ENCODE assay signal across 14 mouse cellular contexts in the genomic region with DNA sequence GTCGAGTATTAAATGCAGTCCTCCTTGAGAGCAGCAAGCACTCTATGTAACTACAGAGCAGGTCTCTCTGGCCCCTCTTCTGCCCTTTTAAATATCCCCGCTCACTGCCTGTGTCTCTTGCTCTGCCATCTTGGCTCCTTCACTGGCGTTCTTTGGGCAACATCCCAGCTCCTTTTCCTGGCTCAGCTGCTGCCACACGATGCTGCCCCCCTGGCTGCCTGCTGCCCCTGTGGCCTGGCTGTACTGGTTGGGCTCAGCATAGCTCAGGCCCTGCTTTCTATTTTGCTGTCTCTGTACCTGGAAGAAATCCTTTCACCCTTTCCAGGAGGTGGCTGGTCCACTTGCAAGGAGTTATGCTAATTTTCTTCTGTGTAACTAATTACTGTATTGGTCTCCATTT. TPM values are rescaled to one million over a fixed set of nuclear protein-coding genes. Genes with fewer than 3 reads are reported as not detected.
DNase-seq lines count a peak whose midpoint lies in the region; ATAC-seq lines count a peak whose summit lies in the region.
"Had no signal": no experiment of that assay in that cellular context is flagged by ENCODE, and none has a peak within 500 bp of the region (broad histone marks: within the 10 kb centered on the region; RNA-seq: fewer than 3 reads in every experiment).

No protein-coding gene starts in this region.

- H3K9me3 ChIP-seq in hindbrain, embryonic 15.5 days, result no peaks in the 10 kb centered on the region
- no peaks in the 10 kb centered on the region for H3K9me3 ChIP-seq in hindbrain, embryonic 11.5 days (ENCODE audit: control insufficient read depth, low read length)
- H3K9me3 ChIP-seq: embryonic facial prominence, embryonic 13.5 days; heart, embryonic 13.5 days; limb, embryonic 15.5 days; lung, embryonic 15.5 days; midbrain, embryonic 10.5 days had no signal

- no peak overlapping the region for H3K4me3 ChIP-seq in hindbrain, embryonic 15.5 days
- H3K4me3 ChIP-seq in hindbrain, embryonic 11.5 days (ENCODE audit: low read depth, low read length), result no peak overlapping the region
- H3K4me3 ChIP-seq: embryonic facial prominence, embryonic 13.5 days; heart, embryonic 13.5 days; limb, embryonic 15.5 days; lung, embryonic 15.5 days; midbrain, embryonic 10.5 days had no signal

- 0 out of 2 replicates have a peak overlapping the region, but pooled peaks have one; percentile 6 for H3K27ac ChIP-seq in hindbrain, embryonic 15.5 days (replicated peaks)
- H3K27ac ChIP-seq in hindbrain, embryonic 11.5 days (ENCODE audit: low read depth, low read length), result no peak overlapping the region
- H3K27ac ChIP-seq: embryonic facial prominence, embryonic 13.5 days; heart, embryonic 13.5 days; limb, embryonic 15.5 days; lung, embryonic 15.5 days; midbrain, embryonic 10.5 days had no signal

- H3K27me3 ChIP-seq in hindbrain, embryonic 15.5 days, result no peaks in the 10 kb centered on the region
- no peaks in the 10 kb centered on the region for H3K27me3 ChIP-seq in hindbrain, embryonic 11.5 days (ENCODE audit: control insufficient read depth, insufficient read depth, low read length)
- H3K27me3 ChIP-seq: embryonic facial prominence, embryonic 13.5 days; heart, embryonic 13.5 days; limb, embryonic 15.5 days; lung, embryonic 15.5 days had no signal

- DNase-seq in adrenal gland, postnatal 25 days, result peak; percentile 25
- no peak for DNase-seq in adrenal gland, adult 8-10 months
- no peak for DNase-seq in hindbrain, embryonic 11.5 days (ENCODE audit: low spot score)
- DNase-seq in right cerebral cortex, postnatal 10 days (ENCODE audit: low spot score in 2 of 2), result peak; percentile 66 to 68
- no peak for DNase-seq in right cerebral cortex, postnatal 14 days
- no peak for DNase-seq in thymus, postnatal 25 days
- no peak for DNase-seq in thymus, postnatal 14 days
- DNase-seq: adrenal gland, postnatal 14 days had no signal

- peaks cover 36% of the 10 kb centered on the region for H3K36me3 ChIP-seq in hindbrain, embryonic 15.5 days
- H3K36me3 ChIP-seq in hindbrain, embryonic 11.5 days (ENCODE audit: control insufficient read depth, insufficient read depth, low read length), result 0 out of 2 replicates have a peak, but pooled peaks cover 11% of the 10 kb centered on the region
- H3K36me3 ChIP-seq: embryonic facial prominence, embryonic 13.5 days; heart, embryonic 13.5 days; limb, embryonic 15.5 days; lung, embryonic 15.5 days had no signal

- WGBS in hindbrain, embryonic 15.5 days, result 68% methylated on average over 4 of the region's 4 CpGs
- WGBS in hindbrain, embryonic 11.5 days, result 89% methylated on average over 4 of the region's 4 CpGs

- no peak for ATAC-seq in hindbrain, embryonic 15.5 days (ENCODE audit: low FRiP score, low read depth)
- ATAC-seq in hindbrain, embryonic 11.5 days (ENCODE audit: low FRiP score), result no peak

- H3K4me2 ChIP-seq in hindbrain, embryonic 15.5 days, result no peak overlapping the region
- no peak overlapping the region for H3K4me2 ChIP-seq in hindbrain, embryonic 11.5 days (replicated peaks; ENCODE audit: low read depth, low read length)
- H3K4me2 ChIP-seq: embryonic facial prominence, embryonic 13.5 days; heart, embryonic 13.5 days; limb, embryonic 15.5 days; lung, embryonic 15.5 days had no signal

- no peak overlapping the region for H3K9ac ChIP-seq in hindbrain, embryonic 15.5 days
- H3K9ac ChIP-seq in hindbrain, embryonic 11.5 days (ENCODE audit: low read depth, low read length), result no peak overlapping the region
- H3K9ac ChIP-seq: embryonic facial prominence, embryonic 13.5 days; heart, embryonic 13.5 days; limb, embryonic 15.5 days; lung, embryonic 15.5 days had no signal

- H3K4me1 ChIP-seq in hindbrain, embryonic 15.5 days (replicated peaks), result peaks cover 18% of the 10 kb centered on the region
- no peaks in the 10 kb centered on the region for H3K4me1 ChIP-seq in hindbrain, embryonic 11.5 days (replicated peaks; ENCODE audit: control insufficient read depth, insufficient read depth, low read length)
- H3K4me1 ChIP-seq: midbrain, embryonic 10.5 days had no signal

RNA-seq across cellular contexts. Expression of gene Dpysl5, which starts 41.8 kb away (rescaled TPM):
- total RNA-seq in adrenal gland, postnatal 25 days (2021), result 0.57 and 1.3 TPM in 2 replicates
- total RNA-seq in adrenal gland, adult 8-10 months (2022), result 1 to 10 TPM; 1.5 to 4.0 (median 2.7) TPM
- polyA plus RNA-seq in hindbrain, embryonic 15.5 days (2015; fragmentation: Nextera tagmentation; extraction: Ambion mirVana), result 208 and 265 TPM in 2 replicates
- 86.1 and 90.1 TPM in 2 replicates for polyA plus RNA-seq in hindbrain, embryonic 11.5 days (2014; fragmentation: Nextera tagmentation; extraction: Ambion mirVana)

Comparison
In these comparisons a context has a peak if more than half of its experiments do, and no peak if none do; other contexts are left out.
1. DNase-seq: peak in adrenal gland, postnatal 25 days (single experiment) and right cerebral cortex, postnatal 10 days (2 of 2); none in adrenal gland, adult 8-10 months (single experiment), hindbrain, embryonic 11.5 days (single experiment), right cerebral cortex, postnatal 14 days (single experiment), thymus, postnatal 25 days (single experiment) and thymus, postnatal 14 days (single experiment).